Mouse (Mus musculus): ENCODE data around the gene Lpar3. TPM values are rescaled to one million over a fixed set of nuclear protein-coding genes. Genes with fewer than 3 reads are reported as not detected.

Gene Lpar3
- polyA plus RNA-seq, 1 experiment from 2014 or later, result 0.70 TPM

DNA sequence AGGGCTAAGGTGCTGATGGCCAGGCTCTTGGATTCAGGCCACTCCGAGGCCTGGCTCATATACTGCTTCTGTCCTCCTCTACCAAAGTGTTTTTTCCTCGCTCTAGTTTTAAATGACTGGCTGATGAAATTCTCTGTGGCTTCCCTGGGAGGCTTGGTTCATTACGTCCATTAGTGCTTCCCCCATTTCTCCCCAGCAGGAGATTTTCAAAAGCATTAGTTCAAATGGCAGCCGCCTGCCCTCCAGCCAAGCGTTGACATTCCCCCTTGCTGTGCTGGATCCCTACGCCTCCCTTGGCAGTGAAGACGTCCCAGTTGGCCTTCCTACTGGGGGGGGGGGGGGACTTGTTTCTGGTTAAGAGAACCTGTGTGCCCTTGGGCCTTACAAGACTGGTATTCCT is 113.3 kb downstream of the Lpar3 start:
- Histone ChIP-seq H3K4me1 (ENCODE audit: control insufficient read depth, insufficient read depth, low read length) (peaks cover 19% of the 10 kb centered on the region), H3K9ac (ENCODE audit: low read depth, low read length) (no peak overlapping the region), H3K4me2 (ENCODE audit: low read length) (no peak overlapping the region), H3K27ac (ENCODE audit: low read length) (0 out of 2 replicates have a peak overlapping the region, but pooled peaks have one; percentile 28), H3K4me3 (ENCODE audit: low read depth, low read length) (no peak overlapping the region), H3K36me3 (ENCODE audit: control insufficient read depth, insufficient read depth, low read length) (no peaks in the 10 kb centered on the region), H3K9me3 (replicated peaks; ENCODE audit: control insufficient read depth, low read length, poor library complexity, severe bottlenecking) (no peaks in the 10 kb centered on the region), H3K27me3 (ENCODE audit: control insufficient read depth, insufficient read depth, low read depth, low read length) (no peaks in the 10 kb centered on the region; the same call in 1 of the 2 replicates)
- 19% methylated on average over 7 of the region's 7 CpGs for WGBS
- no peak for ATAC-seq

Other genes with a start within 250 kb of the Lpar3 start
- 0.55 and 0.68 TPM in 2 replicates for gene Syde2, start 233.1 kb upstream of the Lpar3 start, polyA plus RNA-seq (2015; fragmentation: Nextera tagmentation; extraction: Ambion mirVana)
- gene Wdr63, start 112.8 kb upstream of the Lpar3 start, polyA plus RNA-seq (2015; fragmentation: Nextera tagmentation; extraction: Ambion mirVana), result 1.1 and 2.1 TPM in 2 replicates
- gene Mcoln3, start 103.5 kb upstream of the Lpar3 start, polyA plus RNA-seq (2015; fragmentation: Nextera tagmentation; extraction: Ambion mirVana), result 0.31 and 0.35 TPM in 2 replicates
- 0.18 TPM in 1 of 2 replicates, not detected in the other for gene Mcoln2, start 71.1 kb upstream of the Lpar3 start, polyA plus RNA-seq (2015; fragmentation: Nextera tagmentation; extraction: Ambion mirVana)
- 18.0 and 18.2 TPM in 2 replicates for gene Ssx2ip, start 183.7 kb downstream of the Lpar3 start, polyA plus RNA-seq (2015; fragmentation: Nextera tagmentation; extraction: Ambion mirVana)
- 4.3 and 4.4 TPM in 2 replicates for gene Ctbs, start 228.8 kb downstream of the Lpar3 start, polyA plus RNA-seq (2015; fragmentation: Nextera tagmentation; extraction: Ambion mirVana)

Measured in midbrain, embryonic 16.5 days (tissue).